Mouse (Mus musculus): Measurements from ENCODE around the gene Gm17416. TPM values are rescaled to one million over a fixed set of nuclear protein-coding genes. Genes with fewer than 3 reads are reported as not detected.

Gene Gm17416
- polyA plus RNA-seq, 1 experiment from 2014 or later, result not detected

- 74% methylated on average over 4 of the region's 4 CpGs for WGBS
- Histone ChIP-seq H3K4me2 (ENCODE audit: low read depth, low read length) (no peak overlapping the region), H3K4me1 (replicated peaks; ENCODE audit: control insufficient read depth, insufficient read depth, low read length) (no peaks in the 10 kb centered on the region), H3K9ac (ENCODE audit: low read length) (no peak overlapping the region), H3K4me3 (ENCODE audit: low read length) (no peak overlapping the region), H3K27ac (ENCODE audit: low read length) (no peak overlapping the region), H3K36me3 (ENCODE audit: control insufficient read depth, insufficient read depth, low read length) (no peaks in the 10 kb centered on the region), H3K27me3 (ENCODE audit: control insufficient read depth, insufficient read depth, low read depth, low read length) (no peaks in the 10 kb centered on the region; the same call in 1 of the 2 replicates), H3K9me3 (ENCODE audit: control insufficient read depth, low read length) (no peaks in the 10 kb centered on the region)
- no peak for ATAC-seq (ENCODE audit: low read depth)
These were observed 743 bp downstream of the Gm17416 start for GRCm38 (mm10) chr2:152569881-152570280.

GRCm38 (mm10) chr2:152570313-152570712, 1.2 kb downstream of the Gm17416 start:
- Histone ChIP-seq H3K4me1 (replicated peaks; ENCODE audit: control insufficient read depth, insufficient read depth, low read length) (no peaks in the 10 kb centered on the region), H3K36me3 (ENCODE audit: control insufficient read depth, insufficient read depth, low read length) (no peaks in the 10 kb centered on the region), H3K9me3 (ENCODE audit: control insufficient read depth, low read length) (no peaks in the 10 kb centered on the region), H3K9ac (ENCODE audit: low read length) (no peak overlapping the region), H3K27ac (ENCODE audit: low read length) (no peak overlapping the region), H3K27me3 (ENCODE audit: control insufficient read depth, insufficient read depth, low read depth, low read length) (no peaks in the 10 kb centered on the region; the same call in 1 of the 2 replicates), H3K4me2 (ENCODE audit: low read depth, low read length) (no peak overlapping the region), H3K4me3 (ENCODE audit: low read length) (no peak overlapping the region)
- WGBS, result 53% methylated on average over 6 of the region's 6 CpGs
- ATAC-seq (ENCODE audit: low read depth), result no peak

- WGBS, result 57% methylated on average over 11 of the region's 11 CpGs
- H3K4me1 ChIP-seq (replicated peaks; ENCODE audit: control insufficient read depth, insufficient read depth, low read length), result no peaks in the 10 kb centered on the region
- no peak for ATAC-seq (ENCODE audit: low read depth)
These were observed 3.1 kb downstream of the Gm17416 start, which contains the start of gene Defb21 for GRCm38 (mm10) chr2:152572114-152572794. TSS of gene Defb21 (plus strand) at chr2:152572744.

GRCm38 (mm10) chr2:152573484-152573883, 4.3 kb downstream of the Gm17416 start:
- no peak overlapping the region for H3K4me3 ChIP-seq (ENCODE audit: low read length)
- ATAC-seq (ENCODE audit: low read depth), result no peak
- H3K27me3 ChIP-seq (ENCODE audit: control insufficient read depth, insufficient read depth, low read depth, low read length), result no peaks in the 10 kb centered on the region; the same call in 1 of the 2 replicates
- WGBS, result 86% methylated on average over 8 of the region's 8 CpGs
- no peak overlapping the region for H3K4me2 ChIP-seq (ENCODE audit: low read depth, low read length)
- no peak overlapping the region for H3K27ac ChIP-seq (ENCODE audit: low read length)
- no peaks in the 10 kb centered on the region for H3K9me3 ChIP-seq (ENCODE audit: control insufficient read depth, low read length)
- no peaks in the 10 kb centered on the region for H3K4me1 ChIP-seq (replicated peaks; ENCODE audit: control insufficient read depth, insufficient read depth, low read length)
- H3K36me3 ChIP-seq (ENCODE audit: control insufficient read depth, insufficient read depth, low read length), result no peaks in the 10 kb centered on the region
- H3K9ac ChIP-seq (ENCODE audit: low read length), result no peak overlapping the region

More at GRCm38 (mm10) chr2:152572114-152572794, 3.1 kb downstream of the Gm17416 start, which contains the start of gene Defb21:
- no peak within 1 kb of the TSS for H3K4me3 ChIP-seq (ENCODE audit: low read length)
- no peak within 1 kb of the TSS for H3K4me2 ChIP-seq (ENCODE audit: low read depth, low read length)
- no peak within 1 kb of the TSS for H3K27ac ChIP-seq (ENCODE audit: low read length)
- H3K9ac ChIP-seq (ENCODE audit: low read length), result no peak within 1 kb of the TSS
- no peaks in the 10 kb centered on the region for H3K9me3 ChIP-seq (ENCODE audit: control insufficient read depth, low read length)
- no peaks in the 10 kb centered on the region; the same call in 1 of the 2 replicates for H3K27me3 ChIP-seq (ENCODE audit: control insufficient read depth, insufficient read depth, low read depth, low read length)
- H3K36me3 ChIP-seq (ENCODE audit: control insufficient read depth, insufficient read depth, low read length), result no peaks in the 10 kb centered on the region

- no peaks in the 10 kb centered on the region for H3K9me3 ChIP-seq (ENCODE audit: control insufficient read depth, low read length)
- 57% methylated on average over 7 of the region's 7 CpGs for WGBS
- ATAC-seq (ENCODE audit: low read depth), result no peak
- H3K4me3 ChIP-seq (ENCODE audit: low read length), result no peak within 1 kb of the TSS
- no peak within 1 kb of the TSS for H3K9ac ChIP-seq (ENCODE audit: low read length)
- H3K4me2 ChIP-seq (ENCODE audit: low read depth, low read length), result no peak within 1 kb of the TSS
- no peak within 1 kb of the TSS for H3K27ac ChIP-seq (ENCODE audit: low read length)
- H3K36me3 ChIP-seq (ENCODE audit: control insufficient read depth, insufficient read depth, low read length), result no peaks in the 10 kb centered on the region
- no peaks in the 10 kb centered on the region for H3K27me3 ChIP-seq (ENCODE audit: control insufficient read depth, insufficient read depth, low read depth, low read length)
- no peaks in the 10 kb centered on the region for H3K4me1 ChIP-seq (replicated peaks; ENCODE audit: control insufficient read depth, insufficient read depth, low read length)
These were observed 11.0 kb downstream of the Gm17416 start, which contains the start of gene Defb19 for GRCm38 (mm10) chr2:152580107-152580506. TSS of gene Defb19 (minus strand) at chr2:152580312.

- Histone ChIP-seq H3K4me1 (replicated peaks; ENCODE audit: control insufficient read depth, insufficient read depth, low read length) (no peaks in the 10 kb centered on the region), H3K27ac (ENCODE audit: low read length) (no peak overlapping the region), H3K4me2 (ENCODE audit: low read depth, low read length) (no peak overlapping the region), H3K4me3 (ENCODE audit: low read length) (no peak overlapping the region), H3K36me3 (ENCODE audit: control insufficient read depth, insufficient read depth, low read length) (no peaks in the 10 kb centered on the region), H3K9ac (ENCODE audit: low read length) (no peak overlapping the region), H3K9me3 (ENCODE audit: control insufficient read depth, low read length) (no peaks in the 10 kb centered on the region), H3K27me3 (ENCODE audit: control insufficient read depth, insufficient read depth, low read depth, low read length) (no peaks in the 10 kb centered on the region)
- ATAC-seq (ENCODE audit: low read depth), result no peak
- WGBS, result 68% methylated on average over 11 of the region's 11 CpGs
These were observed 11.5 kb downstream of the Gm17416 start for GRCm38 (mm10) chr2:152580612-152581011.

GRCm38 (mm10) chr2:152586926-152587560, 17.9 kb downstream of the Gm17416 start:
- Histone ChIP-seq H3K4me3 (ENCODE audit: low read length) (no peak overlapping the region), H3K36me3 (ENCODE audit: control insufficient read depth, insufficient read depth, low read length) (no peaks in the 10 kb centered on the region), H3K27me3 (ENCODE audit: control insufficient read depth, insufficient read depth, low read depth, low read length) (no peaks in the 10 kb centered on the region), H3K27ac (ENCODE audit: low read length) (no peak overlapping the region), H3K9me3 (ENCODE audit: control insufficient read depth, low read length) (no peaks in the 10 kb centered on the region), H3K4me2 (ENCODE audit: low read depth, low read length) (no peak overlapping the region), H3K9ac (ENCODE audit: low read length) (no peak overlapping the region), H3K4me1 (replicated peaks; ENCODE audit: control insufficient read depth, insufficient read depth, low read length) (no peaks in the 10 kb centered on the region)
- 66% methylated on average over 4 of the region's 4 CpGs for WGBS
- ATAC-seq (ENCODE audit: low read depth), result no peak

GRCm38 (mm10) chr2:152588450-152588849, 19.3 kb downstream of the Gm17416 start:
- H3K9me3 ChIP-seq (ENCODE audit: control insufficient read depth, low read length), result no peaks in the 10 kb centered on the region
- H3K4me1 ChIP-seq (replicated peaks; ENCODE audit: control insufficient read depth, insufficient read depth, low read length), result no peaks in the 10 kb centered on the region
- H3K36me3 ChIP-seq (ENCODE audit: control insufficient read depth, insufficient read depth, low read length), result no peaks in the 10 kb centered on the region
- no peak overlapping the region for H3K4me3 ChIP-seq (ENCODE audit: low read length)
- no peak overlapping the region for H3K9ac ChIP-seq (ENCODE audit: low read length)
- ATAC-seq (ENCODE audit: low read depth), result no peak
- H3K4me2 ChIP-seq (ENCODE audit: low read depth, low read length), result no peak overlapping the region
- H3K27me3 ChIP-seq (ENCODE audit: control insufficient read depth, insufficient read depth, low read depth, low read length), result no peaks in the 10 kb centered on the region
- WGBS, result 23% methylated on average over 2 of the region's 2 CpGs
- no peak overlapping the region for H3K27ac ChIP-seq (ENCODE audit: low read length)

- no peak overlapping the region for H3K27ac ChIP-seq (ENCODE audit: low read length)
- no peak for ATAC-seq (ENCODE audit: low read depth)
- no peak overlapping the region for H3K4me2 ChIP-seq (ENCODE audit: low read depth, low read length)
- no peak overlapping the region for H3K9ac ChIP-seq (ENCODE audit: low read length)
- no peak overlapping the region for H3K4me3 ChIP-seq (ENCODE audit: low read length)
- WGBS, result 21% methylated on average over 6 of the region's 6 CpGs
- H3K4me1 ChIP-seq (replicated peaks; ENCODE audit: control insufficient read depth, insufficient read depth, low read length), result no peaks in the 10 kb centered on the region
- no peaks in the 10 kb centered on the region for H3K27me3 ChIP-seq (ENCODE audit: control insufficient read depth, insufficient read depth, low read depth, low read length)
- H3K9me3 ChIP-seq (ENCODE audit: control insufficient read depth, low read length), result no peaks in the 10 kb centered on the region
- H3K36me3 ChIP-seq (ENCODE audit: control insufficient read depth, insufficient read depth, low read length), result no peaks in the 10 kb centered on the region
These were observed 19.9 kb downstream of the Gm17416 start for GRCm38 (mm10) chr2:152589021-152589420.

Data from lung, embryonic 16.5 days (tissue).